Mouse (Mus musculus) midbrain, embryonic 12.5 days (tissue): ENCODE data around the gene Rtn2. TPM values are rescaled to one million over a fixed set of nuclear protein-coding genes. Genes with fewer than 3 reads are reported as not detected.

Source experiments
- ATAC-seq: fragments of 200-750 bp; cut with Nextera tagmentation; 2 replicates; pipeline ENCODE4 v1.8.0; 2017; ENCODE audit warnings: low read depth, moderate TSS enrichment, moderate library complexity; ENCODE audit not compliant: low FRiP score
- H3K27ac ChIP-seq: fragments of 300-500 bp; sonication (generic); replicated peaks from 2 replicates; pipeline ENCODE4 v1.5.1; 2016; ENCODE audit warnings: mild to moderate bottlenecking
- H3K27me3 ChIP-seq: fragments of 300-500 bp; sonication (generic); 2 replicates; pipeline ENCODE4 v1.6.1; 2016; ENCODE audit warnings: mild to moderate bottlenecking
- H3K36me3 ChIP-seq: fragments of 300-500 bp; sonication (generic); 2 replicates; pipeline ENCODE4 v1.6.1; 2016
- H3K4me1 ChIP-seq: fragments of 300-500 bp; sonication (generic); 2 replicates; pipeline ENCODE4 v1.6.1; 2016
- H3K4me2 ChIP-seq: fragments of 300-500 bp; sonication (generic); replicated peaks from 2 replicates; pipeline ENCODE4 v1.6.1; 2016; ENCODE audit warnings: mild to moderate bottlenecking, moderate library complexity
- H3K4me3 ChIP-seq: fragments of 300-500 bp; sonication (generic); 2 replicates; pipeline ENCODE4 v1.5.1; 2016; ENCODE audit warnings: mild to moderate bottlenecking
- H3K9ac ChIP-seq: fragments of 300-500 bp; sonication (generic); replicated peaks from 2 replicates; pipeline ENCODE4 v1.6.1; 2016; ENCODE audit warnings: mild to moderate bottlenecking, moderate library complexity
- H3K9me3 ChIP-seq: fragments of 300-500 bp; sonication (generic); 2 replicates; pipeline ENCODE4 v1.6.1; 2016; ENCODE audit warnings: mild to moderate bottlenecking
- WGBS: fragments of 180-500 bp; shearing (Covaris S2); methylation state at CpG from one replicate; pipeline ENCODE4 v1.1.7; 2016; 5-methylcytosine and 5-hydroxymethylcytosine counted together
- polyA plus RNA-seq: library from polyadenylated mRNA; unstranded; fragments of >200 nt; fragmentation: Nextera tagmentation; extraction: Ambion mirVana; gene quantifications from 2 replicates; pipeline ENCODE4 v1.2.1, GENCODE M21; 2016

Gene Rtn2
- polyA plus RNA-seq, 1 experiment from 2014 or later, result 74.6 TPM

- no peak overlapping the region for H3K4me3 ChIP-seq
- 1% methylated on average over 11 of the region's 11 CpGs for WGBS
- H3K36me3 ChIP-seq, result peaks cover 7% of the 10 kb centered on the region
- H3K4me2 ChIP-seq, result peak overlapping the region; percentile 96; the same call in 1 of the 2 replicates
- no peak overlapping the region for H3K9ac ChIP-seq
- ATAC-seq, result no peak
- no peak overlapping the region for H3K27ac ChIP-seq
- H3K27me3 ChIP-seq, result peaks cover 27% of the 10 kb centered on the region
- H3K9me3 ChIP-seq, result no peaks in the 10 kb centered on the region
- H3K4me1 ChIP-seq, result peaks cover 29% of the 10 kb centered on the region
These were observed 60.9 kb downstream of the Rtn2 start for GRCm38 (mm10) chr7:19343210-19343808.

GRCm38 (mm10) chr7:19344237-19344847, 61.9 kb downstream of the Rtn2 start, which contains the start of gene Ercc1:
Ercc1 (plus strand) TSS chr7:19344778.
- peak within 1 kb of the TSS; percentile 74 for H3K9ac ChIP-seq
- H3K4me3 ChIP-seq, result peak within 1 kb of the TSS; percentile 71
- peaks cover 29% of the 10 kb centered on the region for H3K4me1 ChIP-seq
- peak within 1 kb of the TSS; percentile 82 for H3K4me2 ChIP-seq
- ATAC-seq, result no peak
- 27% methylated on average over 12 of the region's 12 CpGs for WGBS
- H3K27ac ChIP-seq, result peak within 1 kb of the TSS; percentile 81
- peaks cover 24% of the 10 kb centered on the region for H3K27me3 ChIP-seq
- H3K9me3 ChIP-seq, result no peaks in the 10 kb centered on the region
- peaks cover 17% of the 10 kb centered on the region for H3K36me3 ChIP-seq

- H3K36me3 ChIP-seq, result peaks cover 24% of the 10 kb centered on the region
- peaks cover 20% of the 10 kb centered on the region for H3K27me3 ChIP-seq
- peak overlapping the region; percentile 81 for H3K27ac ChIP-seq
- peak overlapping the region; percentile 82 for H3K4me2 ChIP-seq
- under 1% methylated on average over 31 of the region's 31 CpGs for WGBS
- H3K9me3 ChIP-seq, result no peaks in the 10 kb centered on the region
- peak overlapping the region; percentile 71 for H3K4me3 ChIP-seq
- peak; percentile 93 for ATAC-seq
- H3K9ac ChIP-seq, result peak overlapping the region; percentile 74
- peaks cover 29% of the 10 kb centered on the region for H3K4me1 ChIP-seq
These were observed 62.6 kb downstream of the Rtn2 start for GRCm38 (mm10) chr7:19344938-19345471.

Other genes starting within 250 kb of the Rtn2 start
- not detected in 2 replicates for gene Rsph6a, start 227.9 kb upstream of the Rtn2 start, polyA plus RNA-seq
- 20.8 and 21.0 TPM in 2 replicates for gene Dmwd, start 206.4 kb upstream of the Rtn2 start, polyA plus RNA-seq
- 11.2 and 11.7 TPM in 2 replicates for gene Dmpk, start 198.8 kb upstream of the Rtn2 start, polyA plus RNA-seq
- gene Six5, start 188.0 kb upstream of the Rtn2 start, polyA plus RNA-seq, result 7.4 and 7.9 TPM in 2 replicates
- gene Gm4969, start 164.3 kb upstream of the Rtn2 start, polyA plus RNA-seq, result 1.1 and 1.3 TPM in 2 replicates
- gene Fbxo46, start 162.8 kb upstream of the Rtn2 start, polyA plus RNA-seq, result 20.6 and 21.9 TPM in 2 replicates
- gene Qpctl, start 133.3 kb upstream of the Rtn2 start, polyA plus RNA-seq, result 21.0 and 22.0 TPM in 2 replicates
- gene Snrpd2, start 132.9 kb upstream of the Rtn2 start, polyA plus RNA-seq, result 136 and 139 TPM in 2 replicates
- gene Gipr, start 116.5 kb upstream of the Rtn2 start, polyA plus RNA-seq, result 2.1 and 3.4 TPM in 2 replicates
- gene Eml2, start 106.2 kb upstream of the Rtn2 start, polyA plus RNA-seq, result 5.4 and 6.0 TPM in 2 replicates
- gene Gpr4, start 70.1 kb upstream of the Rtn2 start, polyA plus RNA-seq, result 1.6 and 2.0 TPM in 2 replicates
- 41.8 and 43.7 TPM in 2 replicates for gene Opa3, start 54.3 kb upstream of the Rtn2 start, polyA plus RNA-seq
- 44.9 and 47.1 TPM in 2 replicates for gene Vasp, start 10.8 kb upstream of the Rtn2 start, polyA plus RNA-seq
- 0.20 and 0.32 TPM in 2 replicates for gene Ppm1n, start 2.6 kb upstream of the Rtn2 start, polyA plus RNA-seq
- gene Fosb, start 27.4 kb downstream of the Rtn2 start, polyA plus RNA-seq, result 0.20 TPM in 1 of 2 replicates, not detected in the other
- 103 and 114 TPM in 2 replicates for gene Ercc1, start 62.2 kb downstream of the Rtn2 start, polyA plus RNA-seq
- 19.1 and 20.6 TPM in 2 replicates for gene Cd3eap, start 76.9 kb downstream of the Rtn2 start, polyA plus RNA-seq
- gene Ppp1r13l, start 77.1 kb downstream of the Rtn2 start, polyA plus RNA-seq, result 3.6 and 4.1 TPM in 2 replicates
- gene Ercc2, start 99.4 kb downstream of the Rtn2 start, polyA plus RNA-seq, result 27.5 and 30.3 TPM in 2 replicates
- gene Klc3, start 121.5 kb downstream of the Rtn2 start, polyA plus RNA-seq, result 1.1 and 2.7 TPM in 2 replicates
- gene Ckm, start 122.2 kb downstream of the Rtn2 start, polyA plus RNA-seq, result 0.12 TPM in 1 of 2 replicates, not detected in the other
- gene Mark4, start 176.2 kb downstream of the Rtn2 start, polyA plus RNA-seq, result 16.4 and 20.9 TPM in 2 replicates
- gene Exoc3l2, start 180.7 kb downstream of the Rtn2 start, polyA plus RNA-seq, result 0.42 and 0.61 TPM in 2 replicates
- 4.3 and 5.0 TPM in 2 replicates for gene Bloc1s3, start 225.7 kb downstream of the Rtn2 start, polyA plus RNA-seq
- 41.5 and 41.7 TPM in 2 replicates for gene Trappc6a, start 225.8 kb downstream of the Rtn2 start, polyA plus RNA-seq
- 0.06 TPM in 1 of 2 replicates, not detected in the other for gene Nkpd1, start 235.2 kb downstream of the Rtn2 start, polyA plus RNA-seq